Mouse (Mus musculus): Measurements from ENCODE around the gene Ddx54. TPM values are rescaled to one million over a fixed set of nuclear protein-coding genes. Genes with fewer than 3 reads are reported as not detected.

Ddx54 gene
- polyA plus RNA-seq, 1 experiment from 2014 or later: 37.2 TPM

DNA sequence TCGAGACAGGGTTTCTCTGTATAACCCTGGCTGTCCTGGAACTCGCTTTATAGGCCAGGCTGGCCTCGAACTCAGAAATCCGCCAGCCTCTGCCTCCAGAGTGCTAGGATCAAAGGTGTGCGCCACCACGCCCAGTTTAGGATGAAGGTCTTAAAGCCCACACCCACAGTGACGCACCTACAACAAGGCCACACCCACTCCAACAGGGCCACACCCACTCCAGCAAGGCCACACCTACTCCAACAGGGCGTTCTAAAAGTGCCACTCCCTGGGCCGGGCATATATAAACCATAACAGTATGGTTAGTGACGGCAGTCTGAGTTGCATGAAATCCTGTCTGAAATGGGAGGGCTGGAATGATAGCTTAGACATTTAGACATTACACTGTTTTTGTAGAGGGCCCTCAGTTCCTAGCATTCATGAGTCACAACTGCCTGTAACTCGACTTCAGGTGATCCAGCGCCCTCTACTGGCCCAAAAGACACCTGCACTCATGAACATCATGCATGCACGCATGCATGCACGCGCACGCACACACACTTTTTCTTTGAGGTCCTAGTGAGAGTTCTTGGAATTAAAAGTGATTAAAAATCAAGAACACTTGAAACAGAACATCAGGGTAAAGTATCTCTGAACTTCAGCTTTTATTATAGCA lies 22.1 kb upstream of the Ddx54 start:
- TF ChIP-seq CTCF (IDR thresholded peaks at IDR 0.05; ENCODE audit: low read depth): peak; percentile 65
- Histone ChIP-seq H3K27ac (ENCODE audit: low read depth) (no peak overlapping the region), H3K4me2 (no peak overlapping the region), H3K9me3 (ENCODE audit: low read depth, low read length) (no peaks in the 10 kb centered on the region), H3K27me3 (ENCODE audit: insufficient read depth, low read length) (no peaks in the 10 kb centered on the region), H3K36me3 (ENCODE audit: insufficient read depth) (no peaks in the 10 kb centered on the region), H3K4me3 (ENCODE audit: low read depth, low read length) (no peak overlapping the region), H3K4me1 (ENCODE audit: insufficient read depth) (peaks cover 12% of the 10 kb centered on the region), H3K9ac (no peak overlapping the region)
- ATAC-seq (ENCODE audit: insufficient read depth) (no peak), DNase-seq (peak; percentile 61)
- 69% methylated on average over 16 of the region's 16 CpGs for WGBS

DNA sequence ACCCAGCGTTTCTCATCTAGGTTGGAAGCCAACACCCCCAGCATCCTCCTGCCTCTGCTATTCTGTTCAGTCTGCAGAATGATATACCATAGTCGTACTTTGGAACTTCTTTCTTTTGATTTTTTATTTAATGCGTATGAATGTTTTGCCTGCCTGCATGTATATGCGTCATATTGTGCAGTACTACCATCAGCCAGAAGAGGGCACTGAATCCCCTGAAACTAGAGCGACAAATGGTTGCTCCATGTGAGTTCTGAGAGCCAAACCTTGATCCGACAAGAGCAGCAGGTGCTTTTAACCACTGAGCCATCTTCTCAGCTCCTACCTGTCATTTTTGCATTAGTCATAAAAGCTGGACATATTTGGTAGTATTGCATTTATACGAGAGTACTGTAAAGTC lies 20.4 kb upstream of the Ddx54 start:
- Histone ChIP-seq H3K9me3 (ENCODE audit: low read depth, low read length) (no peaks in the 10 kb centered on the region), H3K36me3 (ENCODE audit: insufficient read depth) (no peaks in the 10 kb centered on the region), H3K4me3 (ENCODE audit: low read depth, low read length) (no peak overlapping the region), H3K27me3 (ENCODE audit: insufficient read depth, low read length) (no peaks in the 10 kb centered on the region), H3K27ac (ENCODE audit: low read depth) (no peak overlapping the region), H3K9ac (no peak overlapping the region), H3K4me1 (ENCODE audit: insufficient read depth) (peaks cover 8% of the 10 kb centered on the region; the same call in 1 of the 2 replicates), H3K4me2 (no peak overlapping the region)
- ATAC-seq (ENCODE audit: insufficient read depth) (no peak), DNase-seq (peak; percentile 40)
- 60% methylated on average over 7 of the region's 7 CpGs for WGBS
- TF ChIP-seq CTCF (IDR thresholded peaks at IDR 0.05; ENCODE audit: low read depth): peak; percentile 57

DNA sequence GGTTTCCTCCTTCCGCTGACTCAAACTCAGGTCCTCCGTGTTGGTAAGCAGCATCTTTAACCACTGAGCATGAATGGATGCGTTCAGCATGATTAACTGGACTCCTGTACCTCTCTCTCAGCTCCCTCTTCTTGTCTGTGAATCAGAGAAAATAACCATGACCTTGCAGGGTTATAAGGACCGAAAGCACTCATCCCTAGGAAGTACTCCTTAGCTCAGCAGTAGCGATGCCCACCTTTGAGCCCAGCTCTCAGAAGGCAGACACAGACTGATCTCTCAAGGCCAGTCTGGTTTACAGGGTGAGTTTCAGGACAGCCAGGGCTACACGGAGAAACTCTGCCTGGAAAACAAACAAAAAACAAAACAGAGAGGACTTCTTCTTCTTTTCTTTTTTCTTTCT lies 18.1 kb upstream of the Ddx54 start:
- Histone ChIP-seq H3K36me3 (ENCODE audit: insufficient read depth) (no peaks in the 10 kb centered on the region), H3K4me3 (ENCODE audit: low read depth, low read length) (no peak overlapping the region), H3K27ac (ENCODE audit: low read depth) (no peak overlapping the region), H3K9me3 (ENCODE audit: low read depth, low read length) (no peaks in the 10 kb centered on the region), H3K4me1 (ENCODE audit: insufficient read depth) (no peaks in the 10 kb centered on the region), H3K27me3 (ENCODE audit: insufficient read depth, low read length) (no peaks in the 10 kb centered on the region), H3K4me2 (no peak overlapping the region), H3K9ac (no peak overlapping the region)
- no peak for TF ChIP-seq CTCF (IDR thresholded peaks at IDR 0.05; ENCODE audit: low read depth)
- ATAC-seq (ENCODE audit: insufficient read depth) (no peak), DNase-seq (no peak)
- WGBS: 82% methylated on average over 6 of the region's 6 CpGs

DNA sequence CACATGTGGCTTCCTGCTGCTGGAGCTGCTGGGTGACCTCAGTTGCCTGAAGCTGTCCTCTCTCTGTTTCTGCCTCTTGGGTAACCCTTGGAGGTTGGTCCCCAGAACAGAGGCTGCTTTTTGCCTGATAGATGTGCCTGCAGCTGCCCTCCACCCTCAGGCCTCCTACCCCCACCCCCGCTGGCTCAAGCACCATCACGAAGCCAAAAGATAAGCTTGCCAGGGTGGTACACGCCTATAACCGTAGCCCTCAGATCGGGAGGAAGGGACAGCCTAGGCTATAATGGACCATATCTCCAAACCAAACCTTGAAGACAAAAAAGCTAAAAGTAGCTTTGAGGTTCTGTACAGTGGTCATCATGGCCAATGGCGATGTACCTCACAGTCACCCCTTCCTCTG lies 12.9 kb upstream of the Ddx54 start:
- ATAC-seq (ENCODE audit: insufficient read depth): peak; percentile 40; the same call in 1 of the 2 replicates
- no peak for DNase-seq
- Histone ChIP-seq H3K9ac (no peak overlapping the region), H3K27ac (ENCODE audit: low read depth) (no peak overlapping the region), H3K36me3 (ENCODE audit: insufficient read depth) (no peaks in the 10 kb centered on the region), H3K4me1 (ENCODE audit: insufficient read depth) (no peaks in the 10 kb centered on the region), H3K4me3 (ENCODE audit: low read depth, low read length) (no peak overlapping the region), H3K9me3 (ENCODE audit: low read depth, low read length) (no peaks in the 10 kb centered on the region), H3K4me2 (no peak overlapping the region), H3K27me3 (ENCODE audit: insufficient read depth, low read length) (no peaks in the 10 kb centered on the region)
- WGBS: 71% methylated on average over 6 of the region's 6 CpGs
- TF ChIP-seq CTCF (IDR thresholded peaks at IDR 0.05; ENCODE audit: low read depth): no peak

DNA sequence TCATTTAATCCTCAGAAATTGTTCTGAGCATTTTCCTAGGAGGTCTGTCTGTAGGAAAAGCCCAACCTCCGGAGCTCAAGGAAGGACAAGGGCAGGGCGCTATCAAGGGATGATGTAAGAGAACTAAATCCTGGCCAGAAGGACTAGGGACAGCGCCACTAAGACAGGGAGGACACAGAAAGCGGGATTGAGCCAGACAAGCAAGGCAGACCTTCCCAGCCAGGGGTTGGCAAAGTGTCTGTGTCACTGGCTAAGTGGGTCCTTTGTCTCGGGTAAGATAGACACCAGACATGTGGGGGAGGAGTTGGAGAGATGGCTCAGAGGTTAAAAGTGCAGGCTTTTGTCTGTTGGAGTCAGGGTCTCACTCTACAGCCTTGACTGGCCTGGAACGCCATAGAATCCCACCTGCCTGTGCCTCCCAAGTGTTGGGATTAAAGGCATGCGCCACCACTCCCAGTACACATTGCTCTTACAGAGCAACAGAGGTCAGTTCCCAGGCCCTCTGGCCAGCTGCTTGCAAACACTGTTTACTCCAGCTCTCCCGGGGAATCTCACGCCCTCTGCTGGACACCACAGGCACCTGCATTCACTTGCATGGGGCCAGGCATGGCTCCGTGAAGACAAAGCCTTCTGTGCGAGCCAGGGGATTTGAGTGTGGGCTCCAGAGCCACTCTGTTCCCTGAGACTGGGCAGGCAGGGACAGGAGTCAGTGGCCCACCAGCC lies 11.4 kb upstream of the Ddx54 start:
- TF ChIP-seq CTCF (IDR thresholded peaks at IDR 0.05; ENCODE audit: low read depth): peak; percentile 73
- H3K4me1 ChIP-seq (ENCODE audit: insufficient read depth): no peaks in the 10 kb centered on the region
- 45% methylated on average over 11 of the region's 11 CpGs for WGBS
- H3K36me3 ChIP-seq (ENCODE audit: insufficient read depth): no peaks in the 10 kb centered on the region
- H3K4me3 ChIP-seq (ENCODE audit: low read depth, low read length): no peak overlapping the region
- ATAC-seq (ENCODE audit: insufficient read depth) (no peak), DNase-seq (peak; percentile 50)
- no peak overlapping the region for H3K9ac ChIP-seq
- no peaks in the 10 kb centered on the region for H3K27me3 ChIP-seq (ENCODE audit: insufficient read depth, low read length)
- no peak overlapping the region for H3K4me2 ChIP-seq
- H3K27ac ChIP-seq (ENCODE audit: low read depth): no peak overlapping the region
- H3K9me3 ChIP-seq (ENCODE audit: low read depth, low read length): no peaks in the 10 kb centered on the region

DNA sequence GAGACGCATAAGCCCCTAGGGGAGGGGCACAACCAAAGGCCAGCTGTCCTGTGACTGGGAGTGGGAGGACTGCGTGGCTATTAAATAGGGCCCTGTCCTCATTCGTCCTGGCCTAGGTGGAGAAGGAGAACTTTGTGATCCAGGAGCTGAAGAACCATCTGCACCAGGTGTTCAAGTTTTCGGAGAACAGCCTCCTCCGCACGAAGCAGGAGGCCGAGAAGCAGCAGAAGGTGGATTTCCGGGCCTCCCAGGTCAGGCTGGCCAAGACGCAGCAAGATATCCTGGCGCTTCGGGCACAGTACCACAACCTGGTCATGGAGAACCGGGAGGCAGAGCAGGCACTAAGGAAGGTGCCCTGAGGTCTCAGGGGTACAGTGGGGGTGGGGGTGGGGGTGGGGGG lies 10.3 kb upstream of the Ddx54 start:
- Histone ChIP-seq H3K36me3 (ENCODE audit: insufficient read depth) (no peaks in the 10 kb centered on the region), H3K4me1 (ENCODE audit: insufficient read depth) (no peaks in the 10 kb centered on the region), H3K4me2 (no peak overlapping the region), H3K9ac (no peak overlapping the region), H3K9me3 (ENCODE audit: low read depth, low read length) (no peaks in the 10 kb centered on the region), H3K27me3 (ENCODE audit: insufficient read depth, low read length) (no peaks in the 10 kb centered on the region), H3K4me3 (ENCODE audit: low read depth, low read length) (no peak overlapping the region), H3K27ac (ENCODE audit: low read depth) (no peak overlapping the region)
- WGBS: 87% methylated on average over 12 of the region's 12 CpGs
- TF ChIP-seq CTCF (IDR thresholded peaks at IDR 0.05; ENCODE audit: low read depth): no peak
- DNase-seq (no peak), ATAC-seq (ENCODE audit: insufficient read depth) (no peak)

DNA sequence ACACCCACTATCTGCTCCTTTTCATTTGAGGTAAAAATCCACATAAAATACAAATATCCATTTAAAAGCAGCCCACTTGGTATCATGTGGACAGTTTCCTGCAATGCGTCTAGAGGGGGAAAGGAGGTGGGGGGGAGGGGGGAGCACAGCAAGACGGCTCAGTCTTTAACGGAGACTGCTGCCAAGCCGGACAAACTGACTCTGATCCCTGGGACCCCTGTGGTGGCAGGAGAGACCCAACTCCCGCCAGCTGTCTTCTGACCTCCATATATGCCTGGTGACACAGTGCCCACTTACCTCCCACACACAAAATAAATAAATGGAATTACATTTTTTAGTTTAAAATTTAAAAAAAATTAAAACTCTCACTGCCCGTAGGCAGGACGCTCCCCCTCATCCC lies 9.0 kb upstream of the Ddx54 start:
- Histone ChIP-seq H3K9ac (no peak overlapping the region), H3K9me3 (ENCODE audit: low read depth, low read length) (no peaks in the 10 kb centered on the region), H3K27ac (ENCODE audit: low read depth) (no peak overlapping the region), H3K4me3 (ENCODE audit: low read depth, low read length) (no peak overlapping the region), H3K36me3 (ENCODE audit: insufficient read depth) (no peaks in the 10 kb centered on the region), H3K4me2 (no peak overlapping the region), H3K4me1 (ENCODE audit: insufficient read depth) (no peaks in the 10 kb centered on the region), H3K27me3 (ENCODE audit: insufficient read depth, low read length) (no peaks in the 10 kb centered on the region)
- no peak for TF ChIP-seq CTCF (IDR thresholded peaks at IDR 0.05; ENCODE audit: low read depth)
- DNase-seq (no peak), ATAC-seq (ENCODE audit: insufficient read depth) (no peak)
- 56% methylated on average over 7 of the region's 7 CpGs for WGBS

Data from lung, embryonic 14.5 days (tissue).